Mouse (Mus musculus): Measurements from ENCODE around the gene Pgk2. TPM values are rescaled to one million over a fixed set of nuclear protein-coding genes. Genes with fewer than 3 reads are reported as not detected.
"Not testable (repeated sequence)": the region's sequence is repeated elsewhere in the genome, so short reads cannot be mapped to it uniquely, and the experiment has no call there.

Gene Pgk2
- not detected in 2 replicates for polyA plus RNA-seq (2014; fragmentation: Nextera tagmentation; extraction: Ambion mirVana)

GRCm38 (mm10) chr17:40208540-40208939 is at the start of gene Pgk2:
Pgk2 (minus strand) TSS chr17:40208640.
- DNase-seq (ENCODE audit: low spot score) (no peak), ATAC-seq (replicated peaks; ENCODE audit: low FRiP score, low TSS enrichment, low read depth) (no peak)
- Histone ChIP-seq H3K27ac (ENCODE audit: low read depth) (no peak within 1 kb of the TSS), H3K9me3 (ENCODE audit: control insufficient read depth, low read length) (no peaks in the 10 kb centered on the region), H3K4me1 (replicated peaks; ENCODE audit: control insufficient read depth, insufficient read depth, low read length) (no peaks in the 10 kb centered on the region), H3K4me2 (ENCODE audit: low read length) (no peak within 1 kb of the TSS), H3K9ac (ENCODE audit: low read length) (no peak within 1 kb of the TSS), H3K4me3 (ENCODE audit: low read depth, low read length) (no peak within 1 kb of the TSS), H3K36me3 (ENCODE audit: control insufficient read depth, insufficient read depth, low read length) (no peaks in the 10 kb centered on the region), H3K27me3 (replicated peaks; ENCODE audit: control insufficient read depth, insufficient read depth, low read length) (no peaks in the 10 kb centered on the region)
- WGBS = 80% methylated on average over 4 of the region's 4 CpGs

DNA sequence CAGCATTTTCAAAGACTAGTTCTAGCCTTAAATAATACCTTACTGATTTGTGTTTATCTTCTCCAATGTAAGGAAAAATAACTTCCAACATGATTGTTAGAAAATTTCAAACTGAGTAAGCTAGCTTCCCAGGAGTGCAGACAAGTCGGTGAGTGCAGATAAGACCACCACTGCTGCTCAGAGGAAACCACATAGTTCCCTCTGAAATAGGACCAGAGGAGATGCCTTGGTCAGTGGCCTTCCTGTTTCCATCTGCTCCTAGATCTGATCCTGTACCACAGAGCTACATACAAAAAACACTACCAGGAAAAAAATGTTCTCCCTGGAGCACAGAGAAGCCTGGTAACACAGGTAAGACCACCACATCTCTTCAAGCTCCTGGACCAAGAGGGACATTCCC is 44.0 kb upstream of the Pgk2 start:
- H3K36me3 ChIP-seq (ENCODE audit: control insufficient read depth, insufficient read depth, low read length) = no peaks in the 10 kb centered on the region
- no peaks in the 10 kb centered on the region for H3K4me1 ChIP-seq (replicated peaks; ENCODE audit: control insufficient read depth, insufficient read depth, low read length)
- no peak for DNase-seq (ENCODE audit: low spot score)
- no peak overlapping the region for H3K9ac ChIP-seq (ENCODE audit: low read length)
- 79% methylated on average over 1 of the region's 1 CpGs for WGBS
- H3K4me2 ChIP-seq (ENCODE audit: low read length) = no peak overlapping the region
- ATAC-seq (replicated peaks; ENCODE audit: low FRiP score, low TSS enrichment, low read depth) = no peak
- no peaks in the 10 kb centered on the region for H3K9me3 ChIP-seq (ENCODE audit: control insufficient read depth, low read length)
- H3K4me3 ChIP-seq (ENCODE audit: low read depth, low read length) = no peak overlapping the region
- H3K27ac ChIP-seq (ENCODE audit: low read depth) = no peak overlapping the region
- no peaks in the 10 kb centered on the region for H3K27me3 ChIP-seq (replicated peaks; ENCODE audit: control insufficient read depth, insufficient read depth, low read length)

- Histone ChIP-seq H3K9me3 (ENCODE audit: control insufficient read depth, low read length) (no peaks in the 10 kb centered on the region), H3K4me3 (ENCODE audit: low read depth, low read length) (no peak within 1 kb of the TSS), H3K4me2 (ENCODE audit: low read length) (no peak within 1 kb of the TSS), H3K4me1 (replicated peaks; ENCODE audit: control insufficient read depth, insufficient read depth, low read length) (no peaks in the 10 kb centered on the region), H3K27me3 (replicated peaks; ENCODE audit: control insufficient read depth, insufficient read depth, low read length) (no peaks in the 10 kb centered on the region), H3K36me3 (ENCODE audit: control insufficient read depth, insufficient read depth, low read length) (no peaks in the 10 kb centered on the region), H3K27ac (ENCODE audit: low read depth) (no peak within 1 kb of the TSS), H3K9ac (ENCODE audit: low read length) (no peak within 1 kb of the TSS)
- no peak for ATAC-seq (replicated peaks; ENCODE audit: low FRiP score, low TSS enrichment, low read depth)
- no peak for DNase-seq (ENCODE audit: low spot score)
These were observed 33.7 kb upstream of the Pgk2 start, which contains the start of gene Crisp3 for GRCm38 (mm10) chr17:40242135-40242534. Crisp3 (minus strand) TSS chr17:40242288.

DNA sequence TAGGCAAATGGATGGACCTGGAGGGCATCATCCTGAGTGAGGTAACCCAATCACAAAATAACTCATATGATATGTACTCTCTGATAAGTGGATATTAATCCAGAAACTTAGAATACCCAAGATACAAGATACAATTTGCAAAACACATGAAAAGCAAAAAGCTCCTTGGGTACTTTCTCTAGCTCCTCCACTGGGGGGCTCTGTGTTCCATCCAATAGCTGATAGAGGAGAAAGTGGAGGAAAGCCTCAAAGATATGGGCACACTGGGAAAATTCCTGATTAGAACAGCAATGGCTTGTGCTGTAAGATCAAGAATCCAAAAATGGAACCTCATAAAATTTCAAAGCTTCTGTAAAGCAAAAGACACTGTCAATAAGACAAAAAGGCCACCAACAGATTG is 6.6 kb downstream of the Pgk2 start:
- not testable (repeated sequence) for H3K4me2 ChIP-seq (ENCODE audit: low read length); H3K27ac ChIP-seq (ENCODE audit: low read depth); H3K4me1 ChIP-seq (replicated peaks; ENCODE audit: control insufficient read depth, insufficient read depth, low read length); H3K27me3 ChIP-seq (replicated peaks; ENCODE audit: control insufficient read depth, insufficient read depth, low read length); DNase-seq (ENCODE audit: low spot score); ATAC-seq (replicated peaks; ENCODE audit: low FRiP score, low TSS enrichment, low read depth); H3K4me3 ChIP-seq (ENCODE audit: low read depth, low read length); H3K9ac ChIP-seq (ENCODE audit: low read length); H3K9me3 ChIP-seq (ENCODE audit: control insufficient read depth, low read length); H3K36me3 ChIP-seq (ENCODE audit: control insufficient read depth, insufficient read depth, low read length)

DNA sequence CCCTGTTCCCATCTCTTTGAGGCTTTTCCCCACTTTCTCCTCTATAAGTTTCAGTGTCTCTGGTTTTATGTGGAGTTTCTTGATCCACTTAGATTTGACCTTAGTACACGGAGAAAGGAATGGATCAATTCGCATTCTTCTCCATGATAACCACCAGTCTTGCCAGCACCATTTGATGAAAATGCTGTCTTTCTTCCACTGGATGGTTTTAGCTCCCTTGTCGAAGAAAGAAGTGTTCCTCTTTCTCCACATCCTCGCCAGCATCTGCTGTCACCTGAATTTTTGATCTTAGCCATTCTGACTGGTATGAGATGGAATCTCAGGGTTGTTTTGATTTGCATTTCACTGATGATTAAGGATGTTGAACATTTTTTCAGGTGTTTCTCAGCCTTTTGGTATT is 18.2 kb downstream of the Pgk2 start:
- H3K4me2 ChIP-seq (ENCODE audit: low read length); H3K4me3 ChIP-seq (ENCODE audit: low read depth, low read length); DNase-seq (ENCODE audit: low spot score); H3K9ac ChIP-seq (ENCODE audit: low read length); H3K27me3 ChIP-seq (replicated peaks; ENCODE audit: control insufficient read depth, insufficient read depth, low read length); H3K27ac ChIP-seq (ENCODE audit: low read depth); ATAC-seq (replicated peaks; ENCODE audit: low FRiP score, low TSS enrichment, low read depth); H3K36me3 ChIP-seq (ENCODE audit: control insufficient read depth, insufficient read depth, low read length); H3K4me1 ChIP-seq (replicated peaks; ENCODE audit: control insufficient read depth, insufficient read depth, low read length); H3K9me3 ChIP-seq (ENCODE audit: control insufficient read depth, low read length): not testable (repeated sequence)
- WGBS = 86% methylated on average over 4 of the region's 4 CpGs

DNA sequence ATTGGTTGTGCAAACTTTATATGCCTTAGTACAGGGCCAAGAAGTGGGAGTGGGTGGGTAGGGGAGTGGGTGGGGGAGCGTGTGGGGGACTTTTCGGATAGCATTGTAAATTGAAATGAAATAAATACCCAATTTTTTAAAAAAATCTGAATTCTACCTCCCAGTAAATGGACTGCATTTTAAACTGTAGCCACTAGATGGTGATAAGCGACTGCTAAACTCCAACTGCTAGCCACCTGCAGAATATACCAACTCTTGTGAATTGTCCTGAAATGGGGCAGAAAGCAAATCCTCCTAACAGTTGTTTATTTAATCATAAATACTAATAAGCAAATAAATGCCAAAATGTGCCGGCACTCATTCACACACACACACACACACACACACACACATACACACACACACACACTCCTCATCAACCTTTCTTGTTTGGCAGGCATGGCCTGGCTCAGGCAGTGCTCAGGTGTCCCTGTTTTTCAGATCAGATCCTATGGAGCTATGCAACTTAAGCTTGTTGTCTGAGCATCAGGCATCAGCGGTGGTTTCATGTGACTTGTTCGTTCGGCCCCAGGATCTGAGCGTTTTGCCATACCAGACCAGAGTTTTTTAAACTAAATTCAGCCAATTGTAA is 50.6 kb downstream of the Pgk2 start:
- not testable (repeated sequence) for H3K9ac ChIP-seq (ENCODE audit: low read length); H3K9me3 ChIP-seq (ENCODE audit: control insufficient read depth, low read length); ATAC-seq (replicated peaks; ENCODE audit: low FRiP score, low TSS enrichment, low read depth); H3K36me3 ChIP-seq (ENCODE audit: control insufficient read depth, insufficient read depth, low read length); H3K27ac ChIP-seq (ENCODE audit: low read depth); H3K4me2 ChIP-seq (ENCODE audit: low read length); H3K27me3 ChIP-seq (replicated peaks; ENCODE audit: control insufficient read depth, insufficient read depth, low read length); H3K4me1 ChIP-seq (replicated peaks; ENCODE audit: control insufficient read depth, insufficient read depth, low read length); H3K4me3 ChIP-seq (ENCODE audit: low read depth, low read length); DNase-seq (ENCODE audit: low spot score)
- 41% methylated on average over 8 of the region's 8 CpGs for WGBS

Other genes with a start within 250 kb of the Pgk2 start
- not detected in 2 replicates for gene AC192777.2, start 113.2 kb downstream of the Pgk2 start, polyA plus RNA-seq (2014; fragmentation: Nextera tagmentation; extraction: Ambion mirVana)
- gene Crisp3, start 33.6 kb upstream of the Pgk2 start, polyA plus RNA-seq (2014; fragmentation: Nextera tagmentation; extraction: Ambion mirVana) = not detected in 2 replicates
- not detected in 2 replicates for gene Crisp1, start 110.6 kb upstream of the Pgk2 start, polyA plus RNA-seq (2014; fragmentation: Nextera tagmentation; extraction: Ambion mirVana)